Mouse (Mus musculus) R1 (cell line): ENCODE measurements around the gene Eps15l1.

Experiments used
- DNase-seq: peaks from one replicate; pipeline ENCODE4 v3.0.0-alpha.2; 2018; ENCODE audit warnings: low read depth, low spot score

The Eps15l1 gene

DNA sequence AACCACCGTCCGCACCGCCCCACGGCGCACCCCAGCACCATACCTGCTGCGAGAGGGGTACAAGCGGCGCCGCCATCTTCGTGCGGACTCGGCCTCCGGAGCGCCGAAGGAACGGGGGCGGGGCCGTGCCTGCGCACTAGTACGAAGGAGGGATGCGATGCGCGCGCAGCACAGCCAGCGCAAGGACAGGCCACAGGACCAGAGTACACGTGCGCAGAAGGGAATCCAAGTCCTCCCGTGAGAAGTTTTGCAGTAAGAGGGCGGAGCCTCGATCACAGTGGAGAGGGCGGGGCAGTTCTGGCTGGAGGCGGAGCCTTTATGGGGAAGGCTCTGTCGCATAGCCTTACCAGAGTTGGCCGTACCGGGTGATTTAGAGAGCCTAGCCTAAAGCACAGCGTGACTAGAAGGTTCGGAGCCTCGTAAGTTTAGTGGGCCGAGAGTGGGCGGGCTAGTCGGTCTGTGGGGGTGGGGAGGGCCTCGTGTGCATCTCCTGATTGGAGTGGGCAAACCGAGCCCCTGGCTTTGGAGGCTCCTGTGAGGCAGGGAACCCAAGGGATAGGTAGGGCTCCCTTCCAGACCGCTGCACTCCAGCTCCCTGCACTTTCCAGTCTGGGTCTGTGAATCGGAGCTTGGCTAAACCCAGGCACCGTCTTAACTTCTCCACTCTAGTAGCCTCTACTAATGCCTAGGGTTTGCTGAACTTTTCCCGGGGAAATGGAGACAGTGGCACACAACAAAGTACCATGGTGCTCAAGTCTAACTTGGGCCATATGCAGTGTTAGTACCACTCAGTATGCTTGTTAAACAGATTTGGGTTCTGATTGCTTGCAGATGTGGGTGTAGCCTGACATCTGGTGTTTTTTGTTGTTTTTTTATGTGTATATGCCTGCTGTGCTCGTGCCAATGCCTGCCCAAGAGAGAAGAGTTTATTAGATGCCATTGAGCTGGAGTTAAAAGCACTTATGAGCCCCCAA is at the start of gene Eps15l1:
Eps15l1 (minus strand) TSS at position 99 of the 974 bp plus-strand sequence.
- DNase-seq: peak; percentile 99

- DNase-seq: no peak
Observed at GRCm38 (mm10) chr8:72470684-72471083, 49.4 kb upstream of the Eps15l1 start.

- DNase-seq: no peak
Observed at GRCm38 (mm10) chr8:72469984-72470383, 48.7 kb upstream of the Eps15l1 start.

DNA sequence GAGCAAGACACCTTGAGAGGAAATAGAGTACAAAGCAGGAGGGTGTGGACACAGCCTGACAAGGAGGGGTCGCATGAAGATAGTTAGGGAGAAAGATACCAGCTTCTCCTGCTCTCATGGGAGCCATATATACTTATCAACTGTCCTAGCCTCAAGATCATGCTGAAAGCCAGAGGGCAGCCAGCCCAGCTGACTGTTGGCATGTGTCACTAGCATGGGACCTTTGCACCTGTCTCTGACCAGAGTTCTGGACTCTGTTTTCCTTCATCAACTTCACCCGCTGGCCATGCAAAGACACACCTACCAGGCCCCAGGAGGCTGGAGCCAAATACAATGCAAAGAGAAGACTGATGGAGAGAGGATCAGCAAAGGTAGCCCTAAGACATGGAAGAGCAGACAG is 48.0 kb upstream of the Eps15l1 start:
- DNase-seq: no peak

GRCm38 (mm10) chr8:72464211-72464610 is 43.0 kb upstream of the Eps15l1 start:
- no peak for DNase-seq

DNA sequence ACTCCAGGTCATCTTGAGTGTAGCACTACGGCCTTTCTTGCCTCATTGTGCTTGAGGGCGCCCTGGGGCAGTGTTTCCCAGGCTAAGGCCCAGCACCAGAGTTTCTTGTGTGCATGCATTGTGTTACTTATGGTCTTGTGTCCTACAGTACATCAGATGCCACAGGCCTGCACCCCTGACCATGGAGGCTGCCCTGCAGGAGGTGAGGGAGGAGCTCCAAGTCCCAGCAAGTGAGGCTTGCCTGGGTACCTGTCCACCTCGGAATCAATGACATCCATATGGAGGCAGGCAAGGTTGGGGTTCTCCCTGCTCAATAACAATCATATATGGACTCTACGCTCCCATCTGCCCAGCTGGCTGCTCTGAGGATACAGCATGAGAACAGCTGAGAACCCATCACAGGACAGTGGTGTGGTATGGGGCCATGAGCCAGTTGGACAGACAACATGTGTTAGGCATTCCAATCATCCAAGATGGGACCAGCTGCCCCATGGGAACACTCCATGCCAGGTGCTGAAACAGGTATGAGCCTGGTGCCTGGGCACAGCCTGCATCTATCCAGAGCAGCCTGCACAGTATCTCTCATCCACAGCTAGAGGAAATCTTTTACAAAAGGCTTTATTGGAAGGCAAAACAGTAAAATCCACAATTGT is 38.7 kb upstream of the Eps15l1 start:
- no peak for DNase-seq

GRCm38 (mm10) chr8:72458457-72458856 is 37.2 kb upstream of the Eps15l1 start:
- no peak for DNase-seq

- no peak for DNase-seq
Observed at GRCm38 (mm10) chr8:72457806-72458205, 36.5 kb upstream of the Eps15l1 start.

GRCm38 (mm10) chr8:72455317-72455716 is 34.1 kb upstream of the Eps15l1 start:
- DNase-seq: no peak

- peak; percentile 77 for DNase-seq
Observed at GRCm38 (mm10) chr8:72453904-72454303, 32.6 kb upstream of the Eps15l1 start.

- no peak for DNase-seq
Observed at GRCm38 (mm10) chr8:72451516-72451915, 30.3 kb upstream of the Eps15l1 start.

GRCm38 (mm10) chr8:72445071-72445470 is 23.8 kb upstream of the Eps15l1 start:
- DNase-seq: no peak

GRCm38 (mm10) chr8:72443994-72444350 is 22.7 kb upstream of the Eps15l1 start:
- no peak for DNase-seq

GRCm38 (mm10) chr8:72443338-72443993 is 22.2 kb upstream of the Eps15l1 start, which contains the start of the genes Calr3 and 1700030K09Rik:
Gene Calr3 (minus strand): TSS chr8:72443870.
Gene 1700030K09Rik (plus strand): TSS chr8:72443880.
- DNase-seq: peak; percentile 99

- no peak for DNase-seq
Observed at GRCm38 (mm10) chr8:72438248-72439015, 17.2 kb upstream of the Eps15l1 start.

DNA sequence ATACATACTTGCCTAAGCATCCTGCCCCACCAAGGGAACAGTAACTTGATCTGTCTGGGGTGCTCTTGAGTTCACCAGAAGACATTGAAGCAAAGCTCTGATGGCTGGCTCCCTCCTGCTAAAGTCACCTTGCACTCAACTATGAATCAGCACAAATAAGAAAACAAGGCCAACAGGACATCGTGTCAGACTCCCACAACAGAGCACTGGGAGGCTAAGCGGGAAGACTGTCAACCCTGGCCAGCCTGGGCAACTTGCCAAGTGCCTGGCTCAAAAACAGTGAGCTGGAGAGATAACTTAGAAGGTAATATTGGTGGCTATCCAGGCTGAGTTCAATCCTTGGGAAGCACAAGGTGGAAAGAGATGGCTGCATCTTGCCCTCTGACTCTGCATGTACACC is 13.7 kb upstream of the Eps15l1 start:
- DNase-seq: peak; percentile 54

- DNase-seq: peak; percentile 47
Observed at GRCm38 (mm10) chr8:72429676-72430075, 8.4 kb upstream of the Eps15l1 start.

GRCm38 (mm10) chr8:72422926-72423325 is 1.7 kb upstream of the Eps15l1 start:
- peak; percentile 68 for DNase-seq

DNA sequence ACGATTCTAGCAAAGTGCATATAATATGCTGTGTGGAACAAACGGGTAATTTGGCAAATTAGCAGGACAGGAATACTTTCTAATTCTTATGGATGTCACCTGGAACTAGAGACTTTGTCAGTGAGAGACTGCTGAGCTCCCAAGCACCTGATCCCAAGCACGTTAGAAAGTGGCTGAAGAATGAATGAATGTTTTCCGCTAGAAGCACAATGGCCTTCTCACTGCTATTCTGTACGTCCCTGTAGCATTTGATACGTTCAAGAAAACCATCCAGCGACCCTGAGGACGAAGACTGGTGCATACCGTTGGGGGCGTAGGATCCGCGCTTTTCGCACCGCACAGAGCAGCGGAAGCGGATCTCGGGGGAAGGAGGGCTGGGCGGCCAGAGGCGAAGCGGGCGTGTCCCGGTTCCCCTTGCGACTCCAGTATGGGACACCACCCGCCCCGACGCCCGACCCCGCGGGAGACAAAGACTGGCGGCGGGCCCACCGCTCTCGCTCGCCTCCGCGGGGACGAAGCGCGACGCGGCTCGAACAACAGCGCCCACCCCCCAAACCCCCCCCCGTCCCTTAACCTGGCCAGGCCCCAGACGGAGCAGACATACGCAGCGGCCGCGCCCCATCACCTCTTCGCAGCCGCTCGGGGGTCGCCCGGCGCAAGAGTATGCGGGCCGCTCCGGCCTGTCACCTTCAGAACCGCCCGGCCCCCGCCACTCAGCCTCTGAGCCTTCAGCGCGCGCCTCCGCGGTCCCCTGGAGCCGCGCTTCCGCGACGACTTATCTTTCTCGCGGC is 494 bp downstream of the Eps15l1 start:
- peak; percentile 71 for DNase-seq

DNA sequence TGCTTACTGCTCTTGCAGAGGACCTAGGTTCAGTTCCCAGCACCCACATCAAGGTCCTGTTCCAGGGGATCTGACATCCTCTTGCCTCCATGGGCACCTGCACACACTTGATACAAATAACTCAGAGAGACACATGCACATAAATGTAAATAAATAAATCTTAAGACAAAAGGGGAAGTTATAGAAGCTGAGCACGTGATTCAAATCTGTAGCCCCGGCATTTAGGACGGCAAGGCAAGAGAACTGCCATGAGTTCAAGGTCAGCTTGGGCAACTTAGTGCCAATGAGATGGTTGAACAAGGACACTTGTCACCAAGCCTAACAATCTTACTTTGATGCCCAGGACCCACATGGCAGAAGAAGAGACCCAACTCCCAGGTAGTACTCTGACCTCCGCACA is 3.2 kb downstream of the Eps15l1 start:
- DNase-seq: no peak

DNA sequence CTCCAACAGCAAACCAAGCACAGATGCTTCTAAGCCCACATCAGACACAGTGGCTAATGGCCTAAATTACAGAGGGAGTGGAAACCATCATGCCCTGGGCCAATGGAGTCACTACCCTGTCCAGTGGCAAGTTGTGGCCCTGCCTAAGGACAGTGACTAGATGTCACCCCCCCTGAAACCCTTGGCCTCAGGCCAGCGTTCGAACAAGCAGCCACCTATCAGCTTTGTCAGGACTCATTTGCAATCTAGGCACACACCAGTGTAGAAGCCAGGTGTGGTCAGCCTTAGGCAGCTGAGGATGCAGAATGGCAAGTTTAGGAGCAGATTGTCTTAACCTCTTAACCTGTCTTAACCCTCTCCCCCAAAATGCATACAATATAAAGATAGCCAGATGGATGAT is 6.0 kb downstream of the Eps15l1 start:
- DNase-seq: no peak
